Mouse (Mus musculus) limb, embryonic 14.5 days (tissue): ENCODE results near the gene Gm28041. TPM values are rescaled to one million over a fixed set of nuclear protein-coding genes. Genes with fewer than 3 reads are reported as not detected.
A peak's percentile ranks its signal among the peaks of the same experiment; 100 is the strongest.
"Not testable (repeated sequence)": the region's sequence is repeated elsewhere in the genome, so short reads cannot be mapped to it uniquely, and the experiment has no call there.

ENCODE experiments used
- ATAC-seq: fragments of 200-750 bp; cut with Nextera tagmentation; 2 replicates; pipeline ENCODE4 v1.8.0; 2017; ENCODE audit warnings: low read depth, moderate number of reproducible peaks, moderate TSS enrichment; ENCODE audit not compliant: low FRiP score
- DNase-seq: peaks from one replicate; pipeline ENCODE4 v3.0.0-alpha.2; 2015; ENCODE audit warnings: low spot score
- H3K27ac ChIP-seq: fragments of 300-500 bp; sonication (generic); replicated peaks from 2 replicates; pipeline ENCODE4 v1.5.1; 2014; ENCODE audit warnings: low read depth, mild to moderate bottlenecking, low read length, moderate library complexity, mixed read lengths
- H3K27me3 ChIP-seq: fragments of 300-500 bp; sonication (generic); 2 replicates; pipeline ENCODE4 v1.6.1; 2014; ENCODE audit warnings: low read length, mixed read lengths; ENCODE audit not compliant: control insufficient read depth, insufficient read depth
- H3K36me3 ChIP-seq: fragments of 300-500 bp; sonication (generic); 2 replicates; pipeline ENCODE4 v1.6.1; 2014; ENCODE audit warnings: mild to moderate bottlenecking, low read length, moderate library complexity, mixed read lengths; ENCODE audit not compliant: control insufficient read depth, insufficient read depth
- H3K4me1 ChIP-seq: fragments of 300-500 bp; sonication (generic); 2 replicates; pipeline ENCODE4 v1.6.1; 2014; ENCODE audit warnings: antibody characterized with exemption, low read length, mixed read lengths; ENCODE audit not compliant: control insufficient read depth, insufficient read depth
- H3K4me2 ChIP-seq: fragments of 300-500 bp; sonication (generic); replicated peaks from 2 replicates; pipeline ENCODE4 v1.6.1; 2014; ENCODE audit warnings: low read depth, mild to moderate bottlenecking, low read length, moderate library complexity; ENCODE audit not compliant: severe bottlenecking
- H3K4me3 ChIP-seq: fragments of 300-500 bp; sonication (generic); replicated peaks from 2 replicates; pipeline ENCODE4 v1.5.1; 2014; ENCODE audit warnings: low read length
- H3K9ac ChIP-seq: fragments of 300-500 bp; sonication (generic); 2 replicates; pipeline ENCODE4 v1.6.1; 2014; ENCODE audit warnings: mild to moderate bottlenecking, low read depth, low read length, moderate library complexity; ENCODE audit not compliant: severe bottlenecking
- H3K9me3 ChIP-seq: fragments of 300-500 bp; sonication (generic); 2 replicates; pipeline ENCODE4 v1.6.1; 2016; ENCODE audit warnings: low read length; ENCODE audit not compliant: control insufficient read depth
- POLR2A ChIP-seq: fragments of 200-500 bp; IDR thresholded peaks from 2 replicates; pipeline ENCODE4 v1.8.0; 2012; ENCODE audit warnings: inconsistent platforms, mild to moderate bottlenecking, moderate library complexity, borderline replicate concordance; ENCODE audit not compliant: insufficient read depth, insufficient read length; ENCODE audit errors: extremely low read depth
- WGBS: fragments of 180-500 bp; shearing (Covaris S2); extraction: QIAGEN DNeasy Blood & Tissue Kit; methylation state at CpG from one replicate; pipeline ENCODE4 v1.1.7; 2014; 5-methylcytosine and 5-hydroxymethylcytosine counted together
- polyA plus RNA-seq, 2 experiments: library from polyadenylated mRNA; depleted of rRNA in 1 of 2; stranded (reverse) in 1 of 2; unstranded in 1 of 2; fragments of >200 nt; fragmentation: Nextera tagmentation in 1 of 2; extraction: Ambion mirVana in 1 of 2; gene quantifications; 2 replicates each; pipeline versions ENCODE4 v1.2.1 to v1.2.3; 2012 to 2014

Gm28041 gene
- polyA plus RNA-seq (2012; rRNA removed) (0.15 and 0.38 TPM in 2 replicates), polyA plus RNA-seq (2014; fragmentation: Nextera tagmentation; extraction: Ambion mirVana) (0.68 and 0.87 TPM in 2 replicates)

DNA sequence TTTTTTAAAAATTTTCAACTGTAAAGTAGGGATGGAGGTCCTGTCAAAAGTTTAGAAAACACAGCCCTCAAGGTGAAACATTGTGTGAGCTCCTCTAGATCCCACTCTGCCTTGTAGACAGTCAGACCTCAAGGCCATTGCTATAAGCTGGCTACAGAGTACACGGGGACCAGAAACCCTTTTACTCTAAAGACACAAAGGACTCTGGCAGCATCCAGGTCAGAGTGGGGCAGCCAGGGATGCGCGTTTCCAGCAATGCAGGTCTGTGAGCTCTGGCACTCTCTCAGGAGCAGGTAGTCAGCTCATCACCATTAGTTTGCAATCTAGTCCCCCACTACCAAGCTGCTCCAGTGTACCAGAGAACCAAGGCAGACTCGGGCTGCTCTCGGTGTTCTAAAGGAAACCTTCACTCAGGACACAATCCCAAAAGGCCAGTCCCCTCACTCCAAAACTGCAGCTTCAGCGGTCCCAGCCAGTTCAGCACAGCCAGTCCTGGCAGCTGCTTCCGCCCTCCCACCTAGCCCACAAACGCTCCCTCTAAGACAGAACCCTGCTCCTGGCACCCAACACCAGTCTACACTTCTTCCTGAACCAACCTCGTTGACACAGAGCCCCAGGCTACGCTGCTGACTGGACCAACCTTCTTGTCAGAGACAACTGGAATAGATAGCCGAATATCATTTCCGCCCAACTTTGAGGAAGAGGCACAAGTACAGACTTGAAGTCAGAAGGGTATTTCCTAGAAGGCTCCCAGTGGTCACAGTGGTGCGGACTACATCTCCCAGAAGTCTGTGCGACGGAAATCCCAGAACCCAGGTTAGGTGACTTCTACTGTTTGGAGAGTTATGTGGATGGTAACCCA, at the start of gene Gm28041, which contains the start of gene Zfp456:
TSS of gene Gm28041 (minus strand) at position 684 of the 862 bp plus-strand sequence.
TSS of gene Zfp456 (minus strand) at position 761 of the 862 bp plus-strand sequence.
- ATAC-seq (peak; percentile 90), DNase-seq (peak; percentile 71)
- not testable (repeated sequence) for H3K27me3 ChIP-seq, H3K9me3 ChIP-seq, H3K27ac ChIP-seq, H3K4me1 ChIP-seq, H3K36me3 ChIP-seq
- H3K4me3 ChIP-seq, result peak within 1 kb of the TSS; percentile 41
- H3K4me2 ChIP-seq, result peak within 1 kb of the TSS; percentile 45
- H3K9ac ChIP-seq, result peak within 1 kb of the TSS; percentile 40
- WGBS, result 21% methylated on average over 13 of the region's 15 CpGs

DNA sequence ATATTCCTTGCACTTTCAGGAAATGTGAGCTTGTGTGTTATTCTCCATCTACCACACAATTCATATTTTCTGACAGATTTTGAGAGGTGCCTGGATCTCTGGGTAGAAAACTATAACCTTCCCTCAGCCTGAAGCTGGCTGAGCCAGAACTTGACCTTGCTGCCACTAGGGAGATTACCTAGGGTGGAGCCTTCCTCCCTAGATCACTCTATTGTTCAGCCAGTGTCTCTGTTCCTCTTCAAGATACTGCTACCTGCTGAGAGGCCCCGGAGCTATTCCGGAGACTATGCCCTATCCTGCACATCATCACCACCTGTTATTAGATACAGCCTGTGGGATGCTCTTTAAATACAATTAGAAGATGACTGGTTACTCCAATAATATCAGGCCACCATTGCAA, 47.0 kb upstream of the Gm28041 start:
- H3K9ac ChIP-seq, H3K9me3 ChIP-seq, H3K27me3 ChIP-seq, H3K4me1 ChIP-seq, H3K36me3 ChIP-seq, ATAC-seq, H3K4me3 ChIP-seq, H3K4me2 ChIP-seq, DNase-seq, H3K27ac ChIP-seq: not testable (repeated sequence)
- 92% methylated on average over 2 of the region's 2 CpGs for WGBS

DNA sequence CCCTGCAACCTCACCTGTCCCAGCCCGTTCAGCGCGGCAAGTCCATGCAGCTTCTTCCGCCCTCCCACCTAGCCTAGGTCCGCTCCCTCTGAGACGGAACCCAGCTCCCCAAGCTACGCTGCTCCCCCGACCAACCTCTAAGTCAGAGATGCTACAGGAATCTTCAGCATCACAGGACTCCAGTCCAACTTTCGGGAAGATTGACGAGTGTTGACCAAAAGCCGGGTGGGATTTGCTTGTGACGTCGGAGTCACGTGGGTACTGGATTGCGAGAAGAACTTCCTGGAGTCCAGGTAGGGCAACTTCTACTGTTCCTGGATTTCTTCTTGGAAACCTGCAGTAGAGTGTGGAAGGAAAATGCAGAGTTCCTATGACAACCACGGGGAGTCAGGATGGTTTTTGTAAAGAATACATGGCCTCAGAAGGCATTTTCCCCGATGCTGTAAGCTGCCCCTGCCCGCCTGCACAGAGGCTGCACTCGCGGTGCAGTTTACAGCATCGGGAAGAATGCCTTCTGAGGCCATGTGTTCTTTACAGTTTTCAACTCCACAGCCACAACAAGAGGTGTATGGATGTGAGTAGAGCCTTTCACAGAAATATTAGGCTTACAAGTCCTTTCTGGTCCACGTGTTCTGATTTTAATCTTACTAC, 45.8 kb upstream of the Gm28041 start, which contains the start of gene Zfp459:
TSS of gene Zfp459 (minus strand) at position 212 of the 651 bp plus-strand sequence.
- no peak within 1 kb of the TSS for H3K27ac ChIP-seq
- WGBS, result 2% methylated on average over 22 of the region's 22 CpGs

DNA sequence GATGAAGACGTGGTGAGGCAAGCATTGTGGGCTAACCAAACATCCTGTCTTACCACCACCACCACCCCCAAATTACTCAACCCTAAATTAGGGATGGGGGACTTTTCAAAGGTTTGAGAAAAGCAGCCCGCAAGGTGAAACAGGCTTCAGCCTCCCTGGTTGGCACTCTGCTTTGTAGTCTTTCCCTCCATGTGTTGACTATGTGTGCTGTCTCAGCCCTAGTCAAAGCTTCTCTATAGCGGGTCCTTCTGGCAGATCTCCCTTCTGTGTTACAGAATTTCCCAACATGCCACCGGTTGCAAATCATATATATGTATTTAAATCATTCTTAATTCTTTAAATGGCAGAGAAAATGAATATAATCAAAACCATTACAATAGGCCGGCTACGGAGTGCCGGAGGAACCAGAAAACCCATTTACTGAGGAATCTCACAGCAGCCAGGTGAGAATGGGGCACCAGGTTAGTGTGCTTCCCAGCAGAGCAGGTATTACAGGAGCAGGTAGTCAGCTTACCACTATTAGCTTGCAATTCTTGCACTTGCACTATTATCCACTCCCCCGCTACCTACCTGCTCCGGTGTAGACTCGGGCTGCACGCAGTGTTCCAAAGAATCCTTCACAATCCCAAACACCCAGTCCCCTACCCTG, 45.1 kb upstream of the Gm28041 start:
- Histone ChIP-seq H3K9ac (peak overlapping the region; percentile 58), H3K9me3 (no peaks in the 10 kb centered on the region), H3K36me3 (no peaks in the 10 kb centered on the region), H3K27me3 (no peaks in the 10 kb centered on the region), H3K27ac (no peak overlapping the region), H3K4me2 (peak overlapping the region; percentile 64), H3K4me1 (0 out of 2 replicates have a peak, but pooled peaks cover 4% of the 10 kb centered on the region), H3K4me3 (peak overlapping the region; percentile 53)
- 31% methylated on average over 11 of the region's 11 CpGs for WGBS
- TF ChIP-seq POLR2A, result no peak
- ATAC-seq, result no peak
- no peak for DNase-seq

More for the DNA sequence above, 45.8 kb upstream of the Gm28041 start, which contains the start of gene Zfp459:
- Histone ChIP-seq H3K9me3 (no peaks in the 10 kb centered on the region), H3K4me3 (peak within 1 kb of the TSS; percentile 53), H3K9ac (peak within 1 kb of the TSS; percentile 58), H3K4me1 (0 out of 2 replicates have a peak, but pooled peaks cover 4% of the 10 kb centered on the region), H3K36me3 (no peaks in the 10 kb centered on the region), H3K4me2 (peak within 1 kb of the TSS; percentile 64), H3K27me3 (no peaks in the 10 kb centered on the region)
- TF ChIP-seq POLR2A, result no peak
- DNase-seq (peak; percentile 29), ATAC-seq (peak; percentile 81)

DNA sequence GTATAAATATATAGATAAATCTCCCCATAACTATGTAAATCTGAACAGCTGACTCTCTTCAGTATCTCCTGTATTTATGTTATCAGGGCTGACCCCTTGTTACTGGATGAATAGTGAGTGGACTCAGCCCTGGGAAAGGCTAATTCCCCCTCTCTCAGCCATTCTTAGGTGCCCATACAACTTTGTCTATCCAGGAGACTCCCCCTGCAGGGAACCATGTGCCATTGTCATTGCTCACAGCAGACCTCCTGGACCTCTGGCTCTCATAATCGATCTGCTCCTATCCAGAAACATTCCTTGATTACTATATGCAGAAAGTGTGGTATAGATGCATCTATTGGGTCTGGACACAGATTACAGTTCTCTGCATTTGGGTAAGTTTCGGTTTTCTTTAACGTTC, 41.3 kb upstream of the Gm28041 start:
- Histone ChIP-seq H3K36me3 (no peaks in the 10 kb centered on the region), H3K4me3 (no peak overlapping the region), H3K27me3 (no peaks in the 10 kb centered on the region), H3K27ac (no peak overlapping the region), H3K4me2 (no peak overlapping the region), H3K4me1 (0 out of 2 replicates have a peak, but pooled peaks cover 4% of the 10 kb centered on the region), H3K9me3 (no peaks in the 10 kb centered on the region), H3K9ac (no peak overlapping the region)
- TF ChIP-seq POLR2A, result no peak
- 82% methylated on average over 3 of the region's 3 CpGs for WGBS
- no peak for DNase-seq
- no peak for ATAC-seq
